Mouse (Mus musculus): ENCODE results near the gene Olfr1420. TPM values are rescaled to one million over a fixed set of nuclear protein-coding genes. Genes with fewer than 3 reads are reported as not detected.
"Not testable (repeated sequence)": the region's sequence is repeated elsewhere in the genome, so short reads cannot be mapped to it uniquely, and the experiment has no call there.

The Olfr1420 gene
- 0.23 TPM in 1 of 2 replicates, not detected in the other for polyA plus RNA-seq (2015; fragmentation: Nextera tagmentation; extraction: Ambion mirVana)

GRCm38 (mm10) chr19:11886265-11886664, at the start of gene Olfr1420:
Olfr1420 (plus strand) TSS chr19:11886565.
- Histone ChIP-seq H3K27me3 (no peaks in the 10 kb centered on the region), H3K4me1 (no peaks in the 10 kb centered on the region), H3K36me3 (no peaks in the 10 kb centered on the region), H3K9me3 (no peaks in the 10 kb centered on the region), H3K4me2 (no peak within 1 kb of the TSS), H3K27ac (no peak within 1 kb of the TSS), H3K9ac (no peak within 1 kb of the TSS), H3K4me3 (no peak within 1 kb of the TSS)
- 47% methylated on average over 1 of the region's 1 CpGs for WGBS
- ATAC-seq (ENCODE audit: insufficient number of reproducible peaks, low FRiP score, low TSS enrichment, low read depth), result no peak

- whole genome bisulfite sequencing, result 86% methylated on average over 4 of the region's 4 CpGs
Measured at GRCm38 (mm10) chr19:11839119-11839518, 47.2 kb upstream of the Olfr1420 start, which contains the start of gene Olfr1417. Olfr1417 (minus strand) TSS chr19:11839219.

GRCm38 (mm10) chr19:11846333-11846732, 40.0 kb upstream of the Olfr1420 start:
- WGBS, result 88% methylated on average over 4 of the region's 4 CpGs
- H3K4me1 ChIP-seq, result no peaks in the 10 kb centered on the region
- H3K27ac ChIP-seq, result no peak overlapping the region
- H3K4me3 ChIP-seq, result no peak overlapping the region
- no peaks in the 10 kb centered on the region for H3K27me3 ChIP-seq
- no peaks in the 10 kb centered on the region for H3K9me3 ChIP-seq
- H3K36me3 ChIP-seq, result no peaks in the 10 kb centered on the region
- no peak overlapping the region for H3K9ac ChIP-seq
- H3K4me2 ChIP-seq, result no peak overlapping the region
- no peak for ATAC-seq (ENCODE audit: insufficient number of reproducible peaks, low FRiP score, low TSS enrichment, low read depth)

More at GRCm38 (mm10) chr19:11839119-11839518, 47.2 kb upstream of the Olfr1420 start, which contains the start of gene Olfr1417:
- no peaks in the 10 kb centered on the region for H3K9me3 ChIP-seq
- ATAC-seq (ENCODE audit: insufficient number of reproducible peaks, low FRiP score, low TSS enrichment, low read depth), result no peak
- no peaks in the 10 kb centered on the region for H3K36me3 ChIP-seq
- H3K27me3 ChIP-seq, result no peaks in the 10 kb centered on the region
- H3K4me1 ChIP-seq, result no peaks in the 10 kb centered on the region
- no peak within 1 kb of the TSS for H3K4me2 ChIP-seq
- no peak within 1 kb of the TSS for H3K27ac ChIP-seq
- no peak within 1 kb of the TSS for H3K4me3 ChIP-seq
- no peak within 1 kb of the TSS for H3K9ac ChIP-seq

GRCm38 (mm10) chr19:11852652-11853051, 33.7 kb upstream of the Olfr1420 start:
- no peaks in the 10 kb centered on the region for H3K27me3 ChIP-seq
- WGBS, result 69% methylated on average over 4 of the region's 4 CpGs
- H3K9me3 ChIP-seq, result no peaks in the 10 kb centered on the region
- H3K4me1 ChIP-seq, result no peaks in the 10 kb centered on the region
- no peak for ATAC-seq (ENCODE audit: insufficient number of reproducible peaks, low FRiP score, low TSS enrichment, low read depth)
- no peaks in the 10 kb centered on the region for H3K36me3 ChIP-seq
- no peak overlapping the region for H3K4me3 ChIP-seq
- H3K9ac ChIP-seq, result no peak overlapping the region
- no peak overlapping the region for H3K4me2 ChIP-seq
- no peak overlapping the region for H3K27ac ChIP-seq

- Histone ChIP-seq H3K9ac (no peak overlapping the region), H3K36me3 (no peaks in the 10 kb centered on the region), H3K4me3 (no peak overlapping the region), H3K27me3 (no peaks in the 10 kb centered on the region), H3K4me1 (no peaks in the 10 kb centered on the region), H3K4me2 (no peak overlapping the region), H3K27ac (no peak overlapping the region), H3K9me3 (no peaks in the 10 kb centered on the region)
- 73% methylated on average over 2 of the region's 2 CpGs for WGBS
- ATAC-seq (ENCODE audit: insufficient number of reproducible peaks, low FRiP score, low TSS enrichment, low read depth), result no peak
Measured at GRCm38 (mm10) chr19:11854821-11855220, 31.5 kb upstream of the Olfr1420 start.

- Histone ChIP-seq H3K36me3 (no peaks in the 10 kb centered on the region), H3K4me1 (no peaks in the 10 kb centered on the region), H3K9ac (no peak overlapping the region), H3K27me3 (no peaks in the 10 kb centered on the region), H3K27ac (no peak overlapping the region), H3K4me3 (no peak overlapping the region), H3K4me2 (no peak overlapping the region), H3K9me3 (no peaks in the 10 kb centered on the region)
- no peak for ATAC-seq (ENCODE audit: insufficient number of reproducible peaks, low FRiP score, low TSS enrichment, low read depth)
- WGBS, result 80% methylated on average over 6 of the region's 6 CpGs
Measured at GRCm38 (mm10) chr19:11856506-11856905, 29.9 kb upstream of the Olfr1420 start.

- Histone ChIP-seq H3K36me3 (no peaks in the 10 kb centered on the region), H3K27ac (no peak within 1 kb of the TSS), H3K4me3 (no peak within 1 kb of the TSS), H3K9me3 (no peaks in the 10 kb centered on the region), H3K27me3 (no peaks in the 10 kb centered on the region), H3K4me2 (no peak within 1 kb of the TSS), H3K9ac (no peak within 1 kb of the TSS), H3K4me1 (no peaks in the 10 kb centered on the region)
- 96% methylated on average over 1 of the region's 1 CpGs for WGBS
- no peak for ATAC-seq (ENCODE audit: insufficient number of reproducible peaks, low FRiP score, low TSS enrichment, low read depth)
Measured at GRCm38 (mm10) chr19:11860966-11861365, 25.4 kb upstream of the Olfr1420 start, which contains the start of gene Olfr1418. Olfr1418 (minus strand) TSS chr19:11861066.

- no peaks in the 10 kb centered on the region for H3K4me1 ChIP-seq
- 85% methylated on average over 2 of the region's 2 CpGs for WGBS
- no peak overlapping the region for H3K4me2 ChIP-seq
- no peak overlapping the region for H3K27ac ChIP-seq
- no peak for ATAC-seq (ENCODE audit: insufficient number of reproducible peaks, low FRiP score, low TSS enrichment, low read depth)
- H3K36me3 ChIP-seq, result no peaks in the 10 kb centered on the region
- H3K9ac ChIP-seq, result no peak overlapping the region
- no peaks in the 10 kb centered on the region for H3K27me3 ChIP-seq
- no peak overlapping the region for H3K4me3 ChIP-seq
- no peaks in the 10 kb centered on the region for H3K9me3 ChIP-seq
Measured at GRCm38 (mm10) chr19:11867837-11868236, 18.5 kb upstream of the Olfr1420 start.

GRCm38 (mm10) chr19:11875006-11875405, 11.4 kb upstream of the Olfr1420 start, which contains the start of gene Olfr1419:
Olfr1419 (minus strand) TSS chr19:11875106.
- Histone ChIP-seq H3K9me3 (no peaks in the 10 kb centered on the region), H3K27ac (no peak within 1 kb of the TSS), H3K36me3 (no peaks in the 10 kb centered on the region), H3K4me2 (no peak within 1 kb of the TSS), H3K4me1 (no peaks in the 10 kb centered on the region), H3K4me3 (no peak within 1 kb of the TSS), H3K27me3 (no peaks in the 10 kb centered on the region), H3K9ac (no peak within 1 kb of the TSS)
- 31% methylated on average over 1 of the region's 1 CpGs for WGBS
- no peak for ATAC-seq (ENCODE audit: insufficient number of reproducible peaks, low FRiP score, low TSS enrichment, low read depth)

GRCm38 (mm10) chr19:11878404-11878803, 8.0 kb upstream of the Olfr1420 start:
- H3K36me3 ChIP-seq, result not testable (repeated sequence)

GRCm38 (mm10) chr19:11911021-11911420, 24.7 kb downstream of the Olfr1420 start:
- WGBS, result 90% methylated on average over 5 of the region's 5 CpGs
- Histone ChIP-seq H3K4me2 (0 out of 2 replicates have a peak overlapping the region, but pooled peaks have one; percentile 72), H3K9me3 (no peaks in the 10 kb centered on the region), H3K4me3 (peak overlapping the region; percentile 92), H3K27ac (no peak overlapping the region), H3K27me3 (no peaks in the 10 kb centered on the region), H3K9ac (no peak overlapping the region), H3K36me3 (peaks cover 7% of the 10 kb centered on the region; the same call in 1 of the 2 replicates), H3K4me1 (peaks cover 9% of the 10 kb centered on the region)
- no peak for ATAC-seq (ENCODE audit: insufficient number of reproducible peaks, low FRiP score, low TSS enrichment, low read depth)

More at GRCm38 (mm10) chr19:11878404-11878803, 8.0 kb upstream of the Olfr1420 start:
- not testable (repeated sequence) for H3K9me3 ChIP-seq; H3K4me2 ChIP-seq; H3K4me3 ChIP-seq; ATAC-seq (ENCODE audit: insufficient number of reproducible peaks, low FRiP score, low TSS enrichment, low read depth); H3K27ac ChIP-seq; H3K9ac ChIP-seq; H3K4me1 ChIP-seq; H3K27me3 ChIP-seq
- 55% methylated on average over 21 of the region's 22 CpGs for WGBS

GRCm38 (mm10) chr19:11911603-11912002, 25.2 kb downstream of the Olfr1420 start:
- peaks cover 9% of the 10 kb centered on the region for H3K4me1 ChIP-seq
- no peaks in the 10 kb centered on the region for H3K27me3 ChIP-seq
- no peaks in the 10 kb centered on the region for H3K9me3 ChIP-seq
- H3K4me3 ChIP-seq, result peak overlapping the region; percentile 92
- WGBS, result 7% methylated on average over 17 of the region's 17 CpGs
- peak; percentile 37; the same call in 1 of the 2 replicates for ATAC-seq (ENCODE audit: insufficient number of reproducible peaks, low FRiP score, low TSS enrichment, low read depth)
- H3K4me2 ChIP-seq, result peak overlapping the region; percentile 72
- peak overlapping the region; percentile 93 for H3K27ac ChIP-seq
- H3K36me3 ChIP-seq, result peaks cover 7% of the 10 kb centered on the region; the same call in 1 of the 2 replicates
- peak overlapping the region; percentile 43 for H3K9ac ChIP-seq
